Mouse (Mus musculus) hindlimb bud, embryonic 11.5 days (tissue): ENCODE measurements around the gene Tmem164.
"Not testable (repeated sequence)": the region's sequence is repeated elsewhere in the genome, so short reads cannot be mapped to it uniquely, and the experiment has no call there.

Experiments
- DNase-seq: peaks from one replicate; pipeline ENCODE4 v3.0.0-alpha.2; 2012; ENCODE audit warnings: low read depth, low spot score; ENCODE audit errors: extremely low spot score

Tmem164 gene

DNA sequence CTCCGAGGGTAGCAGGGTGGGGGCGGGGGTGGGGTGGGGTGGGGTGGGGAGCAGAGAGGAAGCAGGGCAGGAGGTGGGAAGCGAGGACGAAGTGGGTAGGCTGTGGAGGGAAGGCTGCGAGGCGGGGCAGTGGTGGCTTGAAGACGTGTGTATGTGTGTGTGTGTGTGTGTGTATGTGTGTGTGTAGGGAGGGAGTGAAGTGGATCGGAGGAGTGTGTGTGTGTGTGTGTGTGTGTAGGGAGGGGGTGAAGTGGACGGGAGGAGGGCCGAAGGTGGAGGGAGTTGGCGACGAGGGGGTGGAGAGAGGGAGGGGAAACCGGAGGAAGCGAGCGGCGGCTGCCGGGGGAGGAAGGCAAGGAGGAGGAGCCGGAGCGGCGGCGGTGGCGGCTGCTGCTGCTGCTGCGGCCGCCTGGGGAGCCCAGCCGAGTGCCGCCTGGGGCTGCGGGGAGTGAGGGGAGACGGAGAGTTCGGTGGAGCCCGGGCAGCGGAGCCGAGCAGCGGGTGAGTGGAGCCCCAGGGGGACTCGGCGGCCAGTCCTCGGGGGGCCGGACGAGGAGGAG is at the start of gene Tmem164:
Tmem164 (plus strand) TSS at position 351 of the 560 bp plus-strand sequence.
- no peak for DNase-seq

DNA sequence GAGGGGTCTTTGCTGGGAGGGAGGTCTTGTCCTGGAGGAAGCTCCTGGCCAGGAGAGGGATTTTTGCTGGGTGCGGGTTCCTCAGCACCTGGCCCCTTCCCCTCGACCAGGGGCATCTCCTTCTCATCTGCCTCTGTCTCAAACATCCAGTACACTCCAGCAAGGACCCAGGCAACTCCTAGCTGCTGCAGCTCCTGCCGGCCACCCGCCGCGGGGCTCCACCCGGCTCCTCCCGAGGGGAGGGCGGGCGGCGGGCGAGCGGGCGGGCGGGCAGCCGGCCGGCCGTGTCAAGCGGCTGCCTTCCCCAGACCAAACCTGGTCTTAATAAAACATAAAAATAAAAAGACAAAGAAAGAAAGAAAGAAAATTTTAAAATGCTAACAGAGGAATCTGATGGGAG is 48.2 kb upstream of the Tmem164 start:
- not testable (repeated sequence) for DNase-seq

DNA sequence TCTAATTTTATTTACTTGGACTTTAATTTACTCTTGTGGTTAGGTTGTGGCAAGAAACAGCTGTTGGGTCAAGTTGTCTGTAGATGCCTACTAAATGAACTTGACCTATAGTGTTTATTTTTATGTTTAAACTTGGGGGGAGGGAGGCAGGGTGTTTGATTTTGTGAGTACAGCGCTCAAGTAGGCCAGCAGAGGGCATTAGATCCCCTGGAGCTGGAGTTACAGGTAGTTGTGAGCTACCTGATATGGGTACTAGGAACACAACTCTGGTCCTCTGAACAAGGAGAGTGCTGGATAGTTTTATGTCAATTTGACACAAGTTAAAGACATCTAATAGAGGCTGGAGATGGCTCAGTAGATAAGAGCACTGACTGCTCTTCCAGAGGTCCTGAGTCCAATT is 34.0 kb upstream of the Tmem164 start:
- DNase-seq, result no peak

DNA sequence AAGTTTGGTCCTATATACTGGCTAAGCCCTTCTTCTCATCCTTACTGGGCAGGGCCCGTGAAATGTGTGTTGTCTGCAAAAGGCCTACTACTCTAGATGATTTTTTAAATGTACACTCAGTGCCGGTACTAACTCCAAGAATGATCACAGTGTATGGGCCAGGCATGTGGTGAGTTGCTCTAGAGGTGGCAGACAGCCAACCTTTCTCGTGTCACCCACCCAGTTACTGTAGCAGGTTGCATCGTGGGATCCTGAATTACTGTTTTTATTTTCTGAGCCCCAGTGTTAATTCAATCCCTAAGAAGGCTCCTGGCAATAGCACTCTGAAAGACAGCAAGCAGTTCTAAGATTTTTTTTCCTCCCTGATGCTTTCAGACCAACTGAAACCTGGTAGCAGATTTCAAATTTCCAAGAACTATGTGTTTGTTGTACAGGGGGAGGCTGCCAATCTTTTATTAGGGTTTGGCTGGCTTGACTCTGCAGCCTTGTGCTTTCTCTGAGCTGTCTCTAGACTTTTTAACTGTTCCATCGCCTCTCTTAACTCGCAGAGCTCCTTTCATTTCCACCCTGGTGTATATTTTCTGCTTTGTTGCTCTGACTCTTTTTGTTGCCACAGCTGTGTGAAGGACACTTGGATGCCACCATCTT is 31.0 kb upstream of the Tmem164 start:
- DNase-seq, result no peak

DNA sequence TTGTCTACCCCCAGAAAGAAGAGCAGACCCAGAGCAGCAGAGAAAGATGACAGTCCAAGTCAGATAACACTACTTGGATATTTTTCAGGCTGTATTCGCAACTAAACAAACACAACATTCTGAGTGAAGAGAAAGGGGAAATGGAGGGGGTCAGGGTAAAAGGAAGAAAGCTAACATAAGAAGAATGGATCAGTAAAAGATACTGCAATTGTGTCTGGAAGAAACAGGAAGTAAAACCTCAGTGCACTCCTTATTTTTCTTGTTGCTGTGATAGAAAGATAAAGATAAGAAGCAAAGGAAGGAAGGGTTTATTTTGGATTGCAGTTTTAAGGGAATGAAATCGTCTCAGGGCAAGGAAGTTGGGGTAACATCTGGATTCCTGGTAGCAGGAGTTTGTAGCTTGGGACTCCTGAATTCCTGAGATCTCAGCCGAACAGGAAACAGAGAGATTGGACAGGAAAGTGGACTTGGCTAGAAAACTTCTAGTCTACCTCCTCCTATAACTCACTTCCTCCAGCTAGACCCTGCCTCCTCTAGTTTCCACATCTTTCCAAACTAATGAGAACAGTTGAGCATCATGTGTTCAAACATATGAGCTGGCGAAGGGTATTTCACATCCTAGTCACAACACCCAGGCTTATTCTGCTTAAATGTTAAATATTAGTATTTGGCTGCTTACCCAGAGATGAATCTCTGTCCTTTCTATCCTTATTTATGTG is 16.3 kb upstream of the Tmem164 start:
- no peak for DNase-seq

DNA sequence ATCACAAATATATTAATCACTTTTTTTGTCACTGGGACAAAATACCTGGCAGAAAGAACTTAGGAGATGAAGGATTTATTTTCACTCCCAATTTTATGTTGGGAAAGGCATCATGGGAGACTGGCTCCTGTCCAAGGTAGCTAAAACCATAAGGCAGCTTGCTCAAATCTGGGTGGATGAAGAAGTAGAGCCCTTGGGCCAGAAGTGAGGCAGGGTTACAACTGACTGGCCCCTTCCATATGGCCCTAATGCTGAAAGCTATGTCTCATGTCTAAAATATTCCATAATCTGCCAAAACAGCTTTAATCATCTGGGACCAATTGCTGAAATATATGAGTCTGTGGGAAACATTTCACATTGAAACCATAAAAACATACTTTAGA is 15.8 kb upstream of the Tmem164 start:
- no peak for DNase-seq

DNA sequence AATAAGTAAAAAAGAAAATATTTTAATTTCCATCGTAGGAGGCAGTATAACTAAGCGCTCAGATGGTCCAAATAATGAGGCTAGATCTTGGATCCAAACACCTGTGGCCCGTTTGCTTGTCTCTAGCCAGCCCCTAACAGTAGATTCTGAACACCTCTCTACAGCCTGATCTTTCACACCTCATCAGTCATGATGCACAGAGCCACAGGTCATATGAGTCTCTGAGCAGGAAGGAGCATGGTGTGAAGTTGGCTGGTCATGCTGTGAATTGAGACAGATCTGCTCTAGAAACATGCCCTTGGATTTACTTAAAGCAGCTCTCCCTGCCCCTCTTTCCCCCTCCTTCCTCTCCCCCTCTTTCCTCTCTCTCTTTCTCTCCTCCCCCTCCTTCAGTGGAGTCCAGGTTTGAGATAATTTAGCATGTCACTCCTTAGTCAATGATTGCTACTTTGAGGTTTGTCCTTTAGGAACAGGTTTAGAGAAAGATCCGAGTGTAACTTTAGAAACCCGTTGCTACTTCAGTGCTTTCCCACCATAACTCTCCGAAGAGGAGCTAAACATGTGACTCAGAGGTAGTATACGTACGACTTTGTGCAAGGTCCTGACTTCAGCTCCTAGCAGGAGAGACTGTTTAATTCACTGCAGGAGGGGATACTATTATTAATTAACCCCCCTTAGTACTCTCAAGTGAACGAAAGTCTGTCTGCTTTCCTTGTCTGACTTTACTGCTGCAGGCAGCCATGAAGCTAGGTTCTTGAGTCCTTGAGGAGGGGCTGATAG is 11.7 kb upstream of the Tmem164 start:
- no peak for DNase-seq

DNA sequence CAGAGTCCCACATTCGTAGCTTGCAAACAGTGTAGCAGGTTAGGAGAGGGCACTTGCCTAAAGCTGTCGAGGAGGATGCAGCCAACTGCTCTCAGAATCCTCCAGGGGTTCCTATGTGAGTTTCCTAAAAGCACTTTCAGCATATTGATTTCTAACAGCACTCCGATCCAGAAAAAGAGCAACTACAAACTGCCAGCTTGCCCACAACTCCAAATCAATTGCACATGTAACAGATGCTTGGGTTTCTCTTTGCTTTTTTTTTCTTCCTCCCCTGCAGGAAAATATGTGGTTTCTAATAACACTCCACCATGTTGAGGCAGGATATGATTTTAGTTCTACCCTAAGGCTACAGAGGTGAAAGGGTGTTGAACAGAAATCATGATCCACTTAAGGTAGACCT is 11.1 kb upstream of the Tmem164 start:
- DNase-seq, result peak; percentile 33

DNA sequence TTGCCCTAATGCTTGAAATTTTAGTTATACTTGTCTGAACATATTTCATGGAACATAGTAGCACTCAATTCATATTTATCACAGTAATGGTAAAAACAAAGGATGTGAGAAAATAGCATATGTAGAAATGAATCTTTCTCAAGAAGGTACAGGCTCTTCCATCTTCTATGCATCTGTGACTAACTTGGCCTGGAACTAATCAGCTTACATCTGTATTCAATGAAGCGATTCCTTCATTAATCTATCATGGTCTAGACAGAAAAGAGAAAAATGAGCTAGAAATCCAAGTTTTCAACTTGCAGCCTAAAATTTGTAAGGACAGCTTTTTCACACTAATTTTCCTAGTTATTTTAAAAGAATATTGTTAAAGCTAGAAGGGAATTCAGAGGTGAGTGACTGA is 10.1 kb upstream of the Tmem164 start:
- peak; percentile 30 for DNase-seq

DNA sequence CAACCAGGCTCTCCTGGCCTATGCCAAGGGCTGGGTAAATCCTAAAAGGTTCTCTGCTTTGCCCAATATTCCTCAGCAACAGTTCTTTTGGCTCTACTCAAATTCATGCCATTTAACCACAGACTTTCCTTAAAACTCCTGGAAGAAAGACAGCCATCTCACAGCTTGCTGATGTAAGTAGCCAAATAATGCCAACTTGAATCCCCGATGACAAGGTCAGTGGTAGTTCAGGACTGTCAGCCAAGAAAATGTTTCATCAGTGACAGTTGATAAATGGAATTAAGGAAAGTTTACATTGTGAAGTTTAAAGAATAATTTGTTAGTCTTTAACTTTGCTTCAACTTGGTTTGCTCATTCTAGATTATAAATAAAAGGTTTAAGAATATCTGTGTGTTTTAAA is 8.5 kb upstream of the Tmem164 start:
- no peak for DNase-seq

DNA sequence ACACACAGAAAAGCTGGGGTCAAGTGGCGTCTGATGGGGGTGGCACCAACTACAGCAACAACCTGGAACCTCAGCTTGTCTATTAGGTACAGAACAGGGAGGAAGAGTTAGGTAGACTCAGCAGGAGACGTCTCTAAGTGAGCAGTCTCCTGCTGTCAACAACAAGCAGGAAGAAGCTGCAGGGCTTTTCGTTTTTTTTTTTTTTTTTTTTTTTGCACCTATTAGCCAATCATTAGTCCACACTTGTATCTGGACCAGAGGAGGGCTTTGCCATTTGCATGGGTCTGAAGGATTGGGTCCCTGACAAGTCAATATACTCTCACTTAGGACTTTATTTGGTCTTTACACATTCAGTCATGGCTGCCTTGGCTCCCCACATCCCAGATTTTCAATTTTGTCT is 4.0 kb upstream of the Tmem164 start:
- no peak for DNase-seq

DNA sequence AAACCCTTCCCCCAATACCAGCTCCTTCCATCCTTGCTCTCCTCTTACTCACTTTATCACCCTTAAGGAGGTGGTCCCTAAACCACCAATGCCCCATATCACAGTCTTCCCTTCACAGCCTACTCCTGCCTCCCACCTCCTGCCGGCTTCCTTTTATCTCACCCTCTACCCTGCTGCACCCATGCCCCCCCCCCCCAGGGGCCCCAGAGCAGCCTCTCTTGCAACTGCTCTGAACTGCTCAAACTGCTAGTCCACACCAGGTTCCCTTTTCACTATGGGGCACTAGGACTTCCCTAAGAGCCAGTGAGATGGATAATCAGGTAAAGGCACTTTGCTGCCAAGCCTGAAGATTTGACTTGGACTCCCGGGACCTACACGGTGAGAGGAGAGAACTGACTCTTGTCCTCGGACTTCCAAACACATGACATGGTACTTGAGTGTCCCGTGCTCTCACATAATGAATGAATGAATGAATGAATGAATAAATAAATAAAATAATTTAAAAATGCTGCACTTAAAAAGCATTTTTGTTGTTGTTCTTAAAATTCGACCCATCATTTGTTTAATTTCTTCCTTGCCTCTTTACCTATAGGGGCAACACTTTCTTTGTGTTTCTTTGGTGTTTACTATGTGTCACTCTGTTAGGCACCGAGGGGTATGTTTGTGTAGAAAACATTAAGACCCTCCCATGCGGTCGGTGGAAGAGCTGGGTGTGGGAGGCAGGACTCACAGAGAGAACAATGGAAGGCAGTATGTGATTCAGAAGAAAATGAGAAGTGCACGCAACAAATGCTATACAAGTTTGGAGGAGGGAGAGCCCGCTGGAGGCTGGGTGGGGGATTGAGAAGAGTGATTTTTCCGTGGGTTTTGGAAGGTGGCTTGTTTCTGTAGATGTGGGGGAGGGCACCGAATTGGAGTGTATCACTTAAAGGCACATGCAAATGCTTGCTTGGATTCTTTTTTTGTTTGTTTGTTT is 2.4 kb upstream of the Tmem164 start:
- no peak for DNase-seq

DNA sequence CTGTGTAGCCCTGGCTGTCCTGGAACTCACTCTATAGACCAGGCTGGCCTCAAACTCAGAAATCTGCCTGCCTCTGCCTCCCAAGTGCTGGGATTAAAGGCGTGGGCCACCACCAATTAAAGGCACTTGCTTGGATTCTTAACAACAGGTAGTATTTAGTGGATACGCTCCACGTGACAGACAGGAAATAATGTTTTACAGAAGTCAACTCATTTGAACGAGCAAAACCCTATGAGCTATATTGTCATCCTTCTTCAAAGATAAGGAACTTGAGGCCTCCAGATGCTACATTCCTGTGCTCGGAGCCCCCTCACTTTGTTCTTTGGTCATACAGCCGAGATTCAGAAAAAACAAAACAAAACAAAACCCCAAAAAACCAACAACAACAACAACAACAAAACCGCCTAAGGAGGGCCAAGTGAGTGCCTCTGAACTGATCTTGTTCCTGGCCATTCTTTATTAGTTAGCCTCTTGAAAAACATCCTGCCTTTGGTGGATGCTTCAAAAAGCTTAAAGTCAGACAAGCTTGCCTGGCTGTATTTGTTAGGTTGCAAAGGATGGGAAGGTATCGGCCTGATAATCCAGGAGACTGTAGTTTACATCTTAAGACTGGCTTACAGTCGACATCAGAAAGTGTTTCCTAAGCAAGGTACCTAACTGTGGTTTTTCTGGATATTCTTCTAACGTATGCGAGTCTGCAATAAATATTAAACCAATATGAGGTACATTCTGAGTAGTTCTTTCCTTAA is 1.5 kb upstream of the Tmem164 start:
- DNase-seq, result no peak

DNA sequence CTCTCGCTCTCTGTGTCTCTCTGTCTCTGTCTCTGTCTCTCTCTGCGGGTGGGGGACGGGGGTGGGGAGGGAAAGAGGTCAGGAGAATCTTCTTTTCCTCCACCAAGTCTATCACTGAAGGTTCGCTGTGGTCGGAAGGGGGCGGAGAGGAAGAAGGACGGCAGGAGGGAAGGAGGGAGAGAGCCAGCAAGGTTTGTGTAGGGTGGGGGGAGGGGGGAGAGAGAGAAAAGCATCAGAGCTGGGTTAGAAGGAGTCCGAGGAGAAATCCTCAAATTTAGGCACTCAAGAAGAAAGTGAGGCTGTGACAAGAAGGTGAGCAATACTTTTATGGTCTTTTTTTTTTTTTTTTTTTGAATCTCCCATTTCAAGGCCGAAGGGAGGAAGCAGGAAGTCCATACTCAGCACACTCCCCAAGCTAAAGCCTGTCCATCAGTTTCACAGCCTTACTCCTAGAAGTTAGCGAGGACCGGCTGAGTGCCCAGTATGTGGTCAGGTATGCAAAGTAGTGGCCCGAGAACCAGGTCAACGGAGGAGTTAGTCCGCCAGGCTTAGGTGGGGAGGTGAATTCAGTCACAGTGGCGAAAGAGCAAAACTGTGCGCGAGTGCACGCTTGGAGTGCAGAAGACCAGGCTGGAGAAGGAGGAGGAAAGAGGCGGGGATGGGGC is 683 bp upstream of the Tmem164 start:
- DNase-seq, result peak; percentile 37

DNA sequence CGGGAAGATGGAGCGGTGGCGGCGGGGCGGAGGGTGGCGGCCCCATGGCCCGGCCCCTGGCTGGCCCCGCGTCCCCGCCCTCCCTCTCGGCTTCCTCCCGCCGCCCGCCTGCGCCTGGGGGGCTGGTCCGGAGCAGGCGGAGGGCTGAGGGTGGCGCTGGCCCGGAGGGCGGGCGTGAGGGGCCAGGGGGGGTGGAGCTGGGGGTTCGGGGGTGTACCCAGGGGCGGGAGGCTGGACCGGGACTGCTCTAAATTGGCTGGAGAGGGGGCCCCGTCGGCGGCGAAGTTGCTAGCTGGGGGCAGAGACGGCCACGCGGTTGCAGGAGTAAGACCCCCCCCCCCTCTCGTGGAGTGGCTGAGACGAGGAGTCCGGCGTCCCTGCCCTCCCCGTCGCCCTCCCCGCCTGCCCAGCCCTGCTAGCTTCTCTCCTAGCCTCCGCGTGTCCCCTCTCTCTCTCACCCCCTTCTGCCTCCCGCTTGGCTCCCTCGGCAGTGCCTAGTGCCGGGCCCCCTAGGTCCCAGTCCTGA is 473 bp downstream of the Tmem164 start:
- DNase-seq, result no peak

DNA sequence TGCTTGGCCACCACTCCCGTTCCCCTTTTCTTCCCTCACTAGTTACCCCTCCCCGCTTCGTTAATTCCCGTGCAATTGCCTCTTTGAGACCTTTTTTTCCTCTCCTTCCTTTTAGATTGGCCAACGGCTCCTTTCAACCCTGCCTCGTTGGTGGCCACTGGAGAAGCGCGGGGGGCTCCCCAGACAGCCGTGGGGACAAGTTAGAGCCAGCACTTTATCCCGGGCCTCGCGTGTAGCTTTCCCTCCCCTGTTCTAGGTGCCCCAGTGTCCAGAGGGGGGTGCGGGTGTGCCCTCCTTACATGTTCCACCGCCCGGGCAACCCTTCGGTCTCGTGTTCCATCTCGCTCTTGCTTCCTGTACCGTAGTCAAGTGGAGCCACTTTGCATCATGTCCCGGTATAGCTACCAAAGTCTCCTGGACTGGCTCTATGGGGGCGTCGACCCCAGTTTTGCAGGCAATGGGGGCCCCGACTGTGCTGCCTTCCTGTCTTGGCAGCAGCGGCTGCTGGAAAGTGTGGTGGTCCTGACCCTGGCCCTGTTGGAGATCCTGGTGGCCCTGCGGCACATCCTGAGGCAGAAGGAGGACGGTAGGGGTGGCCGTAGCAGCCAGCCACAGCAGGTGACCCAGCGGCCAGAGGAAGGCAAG is 1.1 kb downstream of the Tmem164 start:
- DNase-seq, result no peak

DNA sequence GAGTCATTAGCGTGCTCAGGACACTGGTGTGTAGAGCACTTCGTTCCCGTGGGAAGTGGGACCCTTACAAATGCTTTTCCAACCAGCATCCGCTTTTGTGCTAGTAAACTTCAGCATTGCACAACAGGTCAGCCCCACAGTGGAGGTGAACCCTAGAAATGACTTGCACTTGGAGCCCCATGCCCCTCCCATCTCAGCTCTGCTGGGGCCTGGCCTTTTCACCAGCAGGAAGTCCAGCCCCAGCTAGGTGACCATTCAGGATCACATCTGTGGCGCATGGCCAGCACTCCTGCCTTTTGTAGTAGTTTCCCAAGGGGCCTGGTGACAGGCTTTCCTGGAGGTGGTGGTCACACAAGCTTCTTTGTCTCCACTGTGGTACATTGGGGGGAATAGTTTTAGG is 1.8 kb downstream of the Tmem164 start:
- no peak for DNase-seq

DNA sequence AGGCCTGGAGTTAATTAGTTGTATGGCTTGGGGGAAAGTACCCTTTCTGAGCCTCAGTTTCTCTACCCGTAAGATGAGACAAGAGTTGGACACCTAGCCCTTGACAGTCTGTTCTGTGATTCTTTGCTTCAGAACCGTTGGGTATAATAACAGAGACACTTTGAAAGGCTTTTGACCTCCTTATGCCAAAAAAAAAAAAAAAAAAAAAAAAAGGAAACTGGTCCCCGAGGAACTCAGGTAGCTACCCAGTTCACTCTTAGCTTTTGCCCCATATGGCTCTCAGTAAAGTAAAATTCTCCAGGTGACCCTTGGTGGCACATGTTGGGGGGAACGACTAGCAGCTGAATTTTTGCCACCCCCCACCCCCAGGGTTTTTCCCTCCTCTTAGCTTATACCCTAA is 3.5 kb downstream of the Tmem164 start:
- DNase-seq, result no peak

DNA sequence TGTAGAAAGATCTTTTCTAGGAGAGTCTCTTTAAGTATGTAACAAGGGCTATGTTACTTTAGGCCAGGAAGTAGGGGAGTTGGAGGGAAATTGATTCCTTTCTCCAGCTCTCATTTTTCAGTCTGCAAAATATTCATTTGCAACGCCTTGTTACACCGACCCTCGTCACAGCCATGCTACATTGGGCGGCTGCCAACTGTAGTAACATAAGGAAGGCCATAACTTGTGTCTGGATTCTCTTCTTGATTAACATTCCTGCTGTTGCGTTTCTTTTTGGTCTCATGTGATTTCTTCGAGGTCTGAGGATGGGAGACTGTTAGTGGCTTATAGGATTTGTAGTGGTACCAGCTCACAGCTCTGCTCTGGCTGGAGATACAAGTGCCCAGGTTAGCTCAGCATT is 4.5 kb downstream of the Tmem164 start:
- DNase-seq, result no peak
